16 mouse cellular contexts compared by ENCODE assay signal in the genomic region with DNA sequence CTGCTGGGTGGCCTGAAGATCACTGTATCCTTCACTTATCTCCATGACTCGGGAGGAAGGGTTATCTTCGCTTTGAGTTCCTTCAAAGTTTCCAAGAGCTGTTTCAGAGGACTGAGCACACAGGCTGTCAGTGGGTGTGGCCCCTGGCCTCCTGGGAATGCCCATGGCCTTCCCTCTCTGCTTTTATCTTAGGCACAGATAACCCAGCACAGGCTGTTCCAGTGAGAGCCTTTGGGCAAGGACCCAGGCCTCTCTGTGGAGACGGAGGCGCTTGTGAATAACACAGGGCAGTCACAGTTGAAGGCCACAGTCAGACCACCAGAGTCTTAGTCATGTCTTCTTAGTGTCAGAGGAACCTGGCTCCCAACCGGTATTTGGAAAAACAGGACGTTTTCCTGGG. TPM values are rescaled to one million over a fixed set of nuclear protein-coding genes. Genes with fewer than 3 reads are reported as not detected.
DNase-seq lines count a peak whose midpoint lies in the region; ATAC-seq and TF ChIP-seq lines count a peak whose summit lies in the region.
"Had no signal": no experiment of that assay in that cellular context is flagged by ENCODE, and none has a peak within 500 bp of the region (broad histone marks: within the 10 kb centered on the region; RNA-seq: fewer than 3 reads in every experiment).

No protein-coding gene starts in this region.

- no peak overlapping the region for H3K9ac ChIP-seq in heart, embryonic 11.5 days (ENCODE audit: low read depth, low read length)
- H3K9ac ChIP-seq in heart, embryonic 13.5 days, result peak overlapping the region; percentile 17; the same call in 1 of the 2 replicates
- H3K9ac ChIP-seq in intestine, postnatal 0 days (ENCODE audit: low read depth, low read length), result no peak overlapping the region
- H3K9ac ChIP-seq in hindbrain, embryonic 14.5 days, result no peak overlapping the region
- H3K9ac ChIP-seq: forebrain, embryonic 15.5 days; limb, embryonic 13.5 days; neural tube, embryonic 13.5 days had no signal

- ATAC-seq in heart, embryonic 11.5 days (replicated peaks; ENCODE audit: insufficient number of reproducible peaks, low FRiP score, low TSS enrichment), result no peak
- ATAC-seq in heart, embryonic 13.5 days (ENCODE audit: extremely low read depth, insufficient number of reproducible peaks, low FRiP score, low TSS enrichment), result no peak
- peak; percentile 39 for ATAC-seq in intestine, postnatal 0 days
- ATAC-seq in hindbrain, embryonic 14.5 days (ENCODE audit: low FRiP score), result no peak
- ATAC-seq: forebrain, embryonic 15.5 days; midbrain, embryonic 16.5 days had no signal

- H3K4me3 ChIP-seq in heart, embryonic 11.5 days (ENCODE audit: low read depth, low read length), result no peak overlapping the region
- no peak overlapping the region for H3K4me3 ChIP-seq in heart, embryonic 13.5 days
- no peak overlapping the region for H3K4me3 ChIP-seq in intestine, postnatal 0 days (ENCODE audit: low read depth, low read length)
- H3K4me3 ChIP-seq in hindbrain, embryonic 14.5 days (replicated peaks; ENCODE audit: low read length), result no peak overlapping the region
- H3K4me3 ChIP-seq: forebrain, embryonic 15.5 days; limb, embryonic 13.5 days; neural tube, embryonic 13.5 days had no signal

- H3K36me3 ChIP-seq in heart, embryonic 11.5 days (ENCODE audit: control insufficient read depth, insufficient read depth, low read length), result no peaks in the 10 kb centered on the region; the same call in 1 of the 2 replicates
- peaks cover 31% of the 10 kb centered on the region for H3K36me3 ChIP-seq in heart, embryonic 13.5 days
- H3K36me3 ChIP-seq in intestine, postnatal 0 days (ENCODE audit: control insufficient read depth, insufficient read depth), result peaks cover 8% of the 10 kb centered on the region; the same call in 1 of the 2 replicates
- 0 out of 2 replicates have a peak, but pooled peaks cover 5% of the 10 kb centered on the region for H3K36me3 ChIP-seq in hindbrain, embryonic 14.5 days (replicated peaks; ENCODE audit: control insufficient read depth, insufficient read depth)
- H3K36me3 ChIP-seq: forebrain, embryonic 15.5 days; G1E had no signal

- no peak for TF ChIP-seq CTCF in intestine, postnatal 0 days (IDR thresholded peaks at IDR 0.05; ENCODE audit: low read depth)

- no peak overlapping the region for H3K4me2 ChIP-seq in heart, embryonic 11.5 days
- no peak overlapping the region for H3K4me2 ChIP-seq in heart, embryonic 13.5 days
- no peak overlapping the region for H3K4me2 ChIP-seq in intestine, postnatal 0 days (replicated peaks; ENCODE audit: low read depth)
- H3K4me2 ChIP-seq in hindbrain, embryonic 14.5 days (replicated peaks), result no peak overlapping the region
- H3K4me2 ChIP-seq: forebrain, embryonic 15.5 days; limb, embryonic 13.5 days; neural tube, embryonic 13.5 days had no signal

- WGBS in heart, embryonic 11.5 days (ENCODE audit: insufficient replicate concordance), result 33% methylated on average over 6 of the region's 6 CpGs
- WGBS in heart, embryonic 13.5 days, result 23% methylated on average over 6 of the region's 6 CpGs
- WGBS in intestine, postnatal 0 days, result 49% methylated on average over 6 of the region's 6 CpGs
- WGBS in hindbrain, embryonic 14.5 days, result 91% methylated on average over 6 of the region's 6 CpGs

- no peaks in the 10 kb centered on the region for H3K9me3 ChIP-seq in heart, embryonic 11.5 days (replicated peaks; ENCODE audit: control insufficient read depth, low read length)
- no peaks in the 10 kb centered on the region for H3K9me3 ChIP-seq in heart, embryonic 13.5 days
- no peaks in the 10 kb centered on the region for H3K9me3 ChIP-seq in intestine, postnatal 0 days (ENCODE audit: control insufficient read depth)
- no peaks in the 10 kb centered on the region for H3K9me3 ChIP-seq in hindbrain, embryonic 14.5 days (ENCODE audit: control insufficient read depth, low read length)
- H3K9me3 ChIP-seq: forebrain, embryonic 15.5 days; limb, embryonic 13.5 days; neural tube, embryonic 13.5 days had no signal

- H3K27me3 ChIP-seq in heart, embryonic 11.5 days (ENCODE audit: control insufficient read depth, insufficient read depth, low read length), result no peaks in the 10 kb centered on the region
- no peaks in the 10 kb centered on the region for H3K27me3 ChIP-seq in heart, embryonic 13.5 days (replicated peaks)
- no peaks in the 10 kb centered on the region for H3K27me3 ChIP-seq in intestine, postnatal 0 days (replicated peaks; ENCODE audit: control insufficient read depth, insufficient read depth, low read length)
- H3K27me3 ChIP-seq in hindbrain, embryonic 14.5 days (ENCODE audit: control insufficient read depth, insufficient read depth, low read length), result no peaks in the 10 kb centered on the region
- H3K27me3 ChIP-seq: forebrain, embryonic 15.5 days; limb, embryonic 13.5 days; neural tube, embryonic 13.5 days had no signal

- H3K27ac ChIP-seq in heart, embryonic 11.5 days (ENCODE audit: low read depth, low read length), result no peak overlapping the region
- H3K27ac ChIP-seq in heart, embryonic 13.5 days (replicated peaks), result peak overlapping the region; percentile 61
- peak overlapping the region; percentile 85 for H3K27ac ChIP-seq in intestine, postnatal 0 days (ENCODE audit: low read depth, low read length)
- no peak overlapping the region for H3K27ac ChIP-seq in hindbrain, embryonic 14.5 days
- H3K27ac ChIP-seq: forebrain, embryonic 15.5 days; limb, embryonic 13.5 days; neural tube, embryonic 13.5 days had no signal

- peak; percentile 99 for DNase-seq in heart, adult 11 months
- DNase-seq in adrenal gland, postnatal 10 days, result peak; percentile 60
- no peak for DNase-seq in hindbrain, embryonic 14.5 days (ENCODE audit: low spot score)
- DNase-seq in cerebellum, adult 9-10 months, result no peak
- DNase-seq in right cerebral cortex, postnatal 36 days (ENCODE audit: low spot score in 2 of 2), result no peak
- DNase-seq: B cell, adult 2 months; kidney, postnatal 10 days; right cerebral cortex, postnatal 25 days had no signal

- peaks cover 9% of the 10 kb centered on the region for H3K4me1 ChIP-seq in heart, embryonic 11.5 days (ENCODE audit: control insufficient read depth, insufficient read depth, low read length)
- H3K4me1 ChIP-seq in heart, embryonic 13.5 days, result peaks cover 58% of the 10 kb centered on the region
- peaks cover 13% of the 10 kb centered on the region for H3K4me1 ChIP-seq in intestine, postnatal 0 days (replicated peaks; ENCODE audit: control insufficient read depth, insufficient read depth, low read length)
- 0 out of 2 replicates have a peak, but pooled peaks cover 5% of the 10 kb centered on the region for H3K4me1 ChIP-seq in hindbrain, embryonic 14.5 days (replicated peaks; ENCODE audit: control insufficient read depth, insufficient read depth, low read length)
- H3K4me1 ChIP-seq: forebrain, embryonic 15.5 days had no signal

RNA-seq across cellular contexts. Expression of gene Sulf2, which starts 32.7 kb away (rescaled TPM):
- polyA plus RNA-seq in heart, embryonic 11.5 days (2014; fragmentation: Nextera tagmentation; extraction: Ambion mirVana), result 111 and 114 TPM in 2 replicates
- 10 to 100 TPM; 54.5 to 62.8 TPM for total RNA-seq in adrenal gland, postnatal 10 days (2021)
- polyA plus RNA-seq in heart, embryonic 13.5 days (2015; fragmentation: Nextera tagmentation; extraction: Ambion mirVana), result 87.6 and 91.3 TPM in 2 replicates
- polyA plus RNA-seq in intestine, postnatal 0 days (2015; fragmentation: Nextera tagmentation; extraction: Ambion mirVana), result 66.0 and 66.4 TPM in 2 replicates
- 125 TPM in 2 replicates for polyA plus RNA-seq in hindbrain, embryonic 14.5 days (2014; fragmentation: Nextera tagmentation; extraction: Ambion mirVana)
- polyA plus RNA-seq: G1E had no signal

Comparison
In these comparisons a context has a peak if more than half of its experiments do, and no peak if none do; other contexts are left out.
1. H3K27ac ChIP-seq: peak in heart, embryonic 13.5 days (single experiment) and intestine, postnatal 0 days (single experiment); none in heart, embryonic 11.5 days (single experiment) and hindbrain, embryonic 14.5 days (single experiment).
2. DNase-seq: peak in heart, adult 11 months (single experiment) and adrenal gland, postnatal 10 days (single experiment); none in hindbrain, embryonic 14.5 days (single experiment), cerebellum, adult 9-10 months (single experiment) and right cerebral cortex, postnatal 36 days (0 of 2).